Mouse (Mus musculus): Measurements from ENCODE around the gene Hist1h2bk.
"Not testable (repeated sequence)": the region's sequence is repeated elsewhere in the genome, so short reads cannot be mapped to it uniquely, and the experiment has no call there.

The Hist1h2bk gene

GRCm38 (mm10) chr13:22040464-22041141, 4.9 kb downstream of the Hist1h2bk start:
- DNase-seq (ENCODE audit: low spot score): peak; percentile 55

DNA sequence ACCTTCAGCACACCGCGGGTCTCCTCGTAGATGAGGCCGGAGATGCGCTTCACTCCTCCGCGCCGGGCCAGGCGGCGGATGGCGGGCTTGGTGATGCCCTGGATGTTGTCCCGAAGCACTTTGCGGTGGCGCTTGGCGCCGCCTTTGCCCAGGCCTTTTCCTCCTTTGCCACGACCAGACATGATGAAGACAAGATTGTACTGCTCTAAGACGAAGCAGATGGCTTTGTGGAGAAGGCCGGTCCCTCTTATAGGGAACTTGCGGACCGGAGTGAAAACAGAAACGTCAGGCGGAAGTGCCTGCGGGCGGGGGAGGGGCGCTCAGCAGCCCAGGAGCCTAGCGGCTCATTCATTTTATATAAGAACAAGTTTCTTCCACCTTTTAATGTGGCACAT, 5.5 kb downstream of the Hist1h2bk start, which contains the start of gene Hist1h4i:
Gene Hist1h4i (minus strand): TSS at position 221 of the 395 bp plus-strand sequence.
- DNase-seq (ENCODE audit: low spot score): peak; percentile 95

GRCm38 (mm10) chr13:22041651-22042567, 6.2 kb downstream of the Hist1h2bk start:
- DNase-seq (ENCODE audit: low spot score): peak; percentile 55

DNA sequence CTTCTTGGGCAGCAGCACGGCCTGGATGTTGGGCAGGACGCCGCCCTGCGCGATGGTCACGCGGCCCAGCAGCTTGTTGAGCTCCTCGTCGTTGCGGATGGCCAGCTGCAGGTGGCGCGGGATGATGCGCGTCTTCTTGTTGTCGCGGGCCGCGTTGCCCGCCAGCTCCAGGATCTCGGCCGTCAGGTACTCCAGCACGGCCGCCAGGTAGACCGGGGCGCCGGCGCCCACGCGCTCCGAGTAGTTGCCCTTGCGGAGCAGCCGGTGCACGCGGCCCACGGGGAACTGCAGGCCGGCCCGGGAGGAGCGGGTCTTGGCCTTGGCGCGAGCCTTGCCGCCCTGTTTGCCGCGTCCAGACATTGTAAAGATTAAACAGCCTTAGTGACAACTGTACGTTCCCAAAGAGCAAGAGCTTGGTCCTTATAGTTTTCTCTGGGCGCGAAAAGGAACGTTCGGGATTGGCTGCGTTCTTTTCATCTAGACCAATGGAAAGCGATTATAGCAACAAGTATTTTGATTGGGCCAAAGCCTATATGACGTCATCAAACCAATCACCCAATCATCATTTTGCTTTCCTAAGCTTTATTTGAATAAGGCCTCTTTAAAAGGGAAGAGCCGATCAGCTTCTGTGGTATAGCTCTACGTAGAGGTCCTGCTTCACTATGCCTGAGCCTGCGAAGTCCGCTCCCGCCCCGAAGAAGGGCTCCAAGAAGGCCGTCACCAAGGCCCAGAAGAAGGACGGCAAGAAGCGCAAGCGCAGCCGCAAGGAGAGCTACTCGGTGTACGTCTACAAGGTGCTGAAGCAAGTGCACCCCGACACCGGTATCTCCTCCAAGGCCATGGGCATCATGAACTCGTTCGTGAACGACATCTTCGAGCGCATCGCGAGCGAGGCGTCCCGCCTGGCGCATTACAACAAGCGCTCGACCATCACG, 7.2 kb downstream of the Hist1h2bk start, which contains the start of the genes Hist1h2ag and Hist1h2bj:
Gene Hist1h2ag (minus strand): TSS at position 377 of the 935 bp plus-strand sequence.
Gene Hist1h2bj (plus strand): TSS at position 647 of the 935 bp plus-strand sequence.
- DNase-seq (ENCODE audit: low spot score): peak; percentile 100

DNA sequence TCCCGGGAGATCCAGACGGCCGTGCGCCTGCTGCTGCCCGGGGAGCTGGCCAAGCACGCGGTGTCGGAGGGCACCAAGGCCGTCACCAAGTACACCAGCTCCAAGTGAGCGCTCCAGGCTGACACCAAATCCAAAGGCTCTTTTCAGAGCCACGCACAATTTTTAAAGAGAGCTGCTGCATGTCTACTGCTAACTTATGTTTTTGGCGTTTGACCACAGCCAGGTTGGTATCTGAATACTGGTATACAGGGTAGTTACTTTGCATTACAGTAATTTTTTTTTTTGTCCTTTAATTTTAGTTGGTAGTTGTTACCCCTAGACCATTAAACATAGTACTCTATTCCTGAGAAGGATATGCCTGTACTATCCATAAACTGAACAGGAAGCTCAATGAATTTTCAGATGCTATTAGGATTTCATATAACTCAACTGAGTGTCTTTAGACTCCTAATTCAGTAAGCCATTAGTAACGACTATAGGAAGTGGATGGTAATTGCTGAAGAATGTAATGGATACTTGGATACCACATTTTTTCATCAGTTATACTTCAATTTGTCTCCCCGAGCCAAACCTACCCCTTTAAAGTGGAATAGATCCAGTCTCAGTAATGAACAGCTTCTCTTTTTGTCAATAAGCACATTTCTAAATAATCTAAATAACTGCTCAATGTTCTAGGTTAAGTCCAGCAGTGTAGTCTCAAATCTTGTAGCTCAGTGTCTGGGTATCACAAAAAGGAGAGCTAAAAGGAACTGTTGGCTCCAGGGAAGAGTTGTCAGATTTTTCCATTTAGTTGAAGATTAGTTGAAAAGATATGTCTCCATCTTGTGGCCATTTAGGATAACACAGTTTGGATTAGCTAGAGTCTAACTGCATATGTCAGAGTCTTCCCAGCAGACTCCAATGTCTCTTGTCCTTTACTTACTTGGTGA, 8.1 kb downstream of the Hist1h2bk start:
- DNase-seq (ENCODE audit: low spot score): peak; percentile 86

GRCm38 (mm10) chr13:22044432-22045155, 8.9 kb downstream of the Hist1h2bk start:
- no peak for DNase-seq (ENCODE audit: low spot score)

- DNase-seq (ENCODE audit: low spot score): no peak
Measured at GRCm38 (mm10) chr13:22045311-22045710, 9.6 kb downstream of the Hist1h2bk start.

DNA sequence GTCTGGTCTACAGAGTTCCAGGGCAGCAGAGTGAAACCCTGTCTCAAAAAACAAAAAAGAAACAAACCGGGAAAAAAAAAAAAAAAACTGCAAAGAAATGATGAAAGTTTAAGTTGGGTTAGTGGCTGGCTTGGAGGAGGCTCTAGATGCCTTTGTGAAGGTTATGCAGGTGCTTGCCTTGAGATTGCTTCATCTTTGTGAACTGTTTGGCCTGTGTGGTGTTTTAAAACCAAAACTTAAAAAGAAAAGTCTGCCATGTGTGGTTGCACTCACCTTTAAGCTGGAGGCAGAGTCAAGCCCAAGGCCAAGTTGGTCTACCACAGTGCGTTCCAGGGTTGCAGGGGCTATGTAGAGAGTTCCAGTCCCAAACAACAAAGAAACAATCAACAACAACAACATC, 13.4 kb downstream of the Hist1h2bk start:
- DNase-seq (ENCODE audit: low spot score): no peak

DNA sequence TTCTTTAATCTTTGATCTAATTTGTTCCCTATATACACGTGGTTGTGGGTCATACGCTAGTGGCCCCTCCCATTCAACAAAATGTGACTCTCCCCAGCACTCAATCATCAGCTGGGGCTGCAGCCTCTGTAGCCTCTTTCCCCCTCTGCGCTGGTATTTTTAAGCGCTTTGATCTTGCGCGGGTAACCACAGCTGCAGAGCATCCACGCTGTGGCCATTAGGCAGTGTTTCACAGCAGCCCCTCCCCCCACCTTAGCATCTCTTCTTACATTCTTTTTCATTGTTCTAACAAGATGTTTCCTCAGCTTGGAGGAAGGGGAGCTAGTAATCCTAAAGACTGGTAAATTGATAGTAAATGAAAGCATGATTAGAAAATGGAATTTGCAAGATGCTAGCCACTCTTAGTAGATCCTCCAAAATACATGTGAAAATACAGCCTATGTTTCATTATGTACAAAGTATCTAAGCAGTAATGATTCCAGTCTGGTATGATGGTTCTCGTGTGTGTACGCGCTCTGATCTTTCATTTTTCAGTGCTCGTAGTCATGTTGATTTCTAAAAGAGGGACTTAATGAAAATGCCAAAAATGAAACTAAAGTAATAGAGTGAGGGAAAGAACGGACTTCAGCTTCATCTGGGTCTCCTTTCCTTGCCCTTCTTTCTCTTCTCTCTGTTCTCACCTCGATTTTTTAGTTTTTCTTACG, 14.2 kb downstream of the Hist1h2bk start:
- peak; percentile 81 for DNase-seq (ENCODE audit: low spot score)

DNA sequence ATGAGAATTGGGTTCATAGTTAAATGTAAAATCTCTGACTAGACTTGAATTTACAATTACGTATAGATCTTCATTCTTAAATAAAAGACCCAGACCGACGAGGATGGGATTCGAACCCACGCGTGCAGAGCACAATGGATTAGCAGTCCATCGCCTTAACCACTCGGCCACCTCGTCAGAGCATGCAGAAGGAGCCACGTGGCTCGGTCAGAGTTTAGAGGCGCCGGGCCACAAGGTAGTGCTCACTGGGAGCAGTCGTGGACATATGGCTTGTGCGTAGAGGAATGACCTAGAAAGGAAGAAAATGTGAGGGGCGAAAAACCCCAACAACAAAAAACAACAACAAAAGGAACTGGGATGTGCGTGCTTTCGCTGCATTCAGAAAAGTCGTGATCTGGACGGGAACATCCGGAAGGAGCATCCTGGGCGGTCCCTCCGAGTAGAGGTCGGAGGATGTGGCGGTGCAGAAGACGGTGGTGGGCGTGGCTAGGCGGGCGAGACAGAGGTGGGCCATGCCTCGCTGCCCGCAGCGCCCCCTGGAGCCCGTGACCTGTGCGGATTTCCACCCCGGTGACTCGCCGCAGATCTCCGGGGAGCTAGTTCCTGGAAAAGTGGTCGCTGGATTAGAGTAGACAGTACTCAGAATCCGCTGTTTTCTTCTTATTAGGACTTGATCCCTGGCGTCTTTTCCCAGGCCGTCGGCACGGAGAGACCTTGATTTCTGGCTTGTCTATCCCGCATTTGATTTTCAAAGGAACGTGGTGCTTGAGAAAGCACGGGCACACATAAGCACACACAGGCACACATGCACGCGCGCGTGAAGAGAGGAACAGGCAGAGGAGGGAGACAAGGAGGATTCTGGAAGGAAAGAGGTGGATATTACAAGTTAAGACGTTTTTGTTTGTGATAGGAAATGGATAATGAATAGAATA, 15.2 kb downstream of the Hist1h2bk start:
- peak; percentile 96 for DNase-seq (ENCODE audit: low spot score)

- DNase-seq (ENCODE audit: low spot score): no peak
Measured at GRCm38 (mm10) chr13:22051523-22051859, 15.8 kb downstream of the Hist1h2bk start.

DNA sequence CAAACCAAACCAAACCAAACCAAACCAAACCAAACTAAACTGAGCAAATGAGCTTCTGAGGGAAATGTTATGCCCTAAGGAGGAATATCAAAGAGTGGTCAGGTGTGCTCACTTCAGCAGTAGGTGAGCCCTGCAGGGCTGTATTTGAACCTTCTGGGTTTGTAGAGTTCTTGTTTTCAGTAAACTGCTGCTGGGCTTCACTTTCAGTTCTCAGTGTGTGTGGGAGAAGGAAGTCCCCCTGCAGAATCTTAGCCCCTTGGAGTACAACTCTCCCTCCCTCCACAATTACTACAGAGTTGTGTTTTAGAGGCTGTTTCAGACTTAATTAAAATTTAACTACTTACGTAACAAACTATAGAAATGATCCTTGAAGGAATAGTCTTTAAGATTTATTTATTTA, 18.1 kb downstream of the Hist1h2bk start:
- no peak for DNase-seq (ENCODE audit: low spot score)

DNA sequence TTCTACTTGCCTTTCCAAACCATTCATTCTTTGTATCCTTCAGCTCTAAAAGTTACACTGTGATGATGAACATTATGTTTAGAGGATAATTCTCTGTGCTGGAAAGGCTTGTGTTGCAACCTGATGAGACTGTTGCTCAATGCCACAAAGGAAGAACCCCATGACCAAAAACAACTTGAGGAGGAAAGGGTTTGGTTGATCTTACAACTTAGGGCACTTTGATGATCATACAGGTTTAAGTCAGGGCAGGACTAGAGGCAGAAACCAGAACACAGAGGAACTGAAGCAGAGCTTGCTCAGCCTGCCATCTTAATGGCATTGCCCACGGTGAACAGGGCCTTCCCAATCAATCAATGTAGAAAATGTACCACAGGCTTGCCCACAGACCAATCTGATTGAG, 25.8 kb downstream of the Hist1h2bk start:
- no peak for DNase-seq (ENCODE audit: low spot score)

DNA sequence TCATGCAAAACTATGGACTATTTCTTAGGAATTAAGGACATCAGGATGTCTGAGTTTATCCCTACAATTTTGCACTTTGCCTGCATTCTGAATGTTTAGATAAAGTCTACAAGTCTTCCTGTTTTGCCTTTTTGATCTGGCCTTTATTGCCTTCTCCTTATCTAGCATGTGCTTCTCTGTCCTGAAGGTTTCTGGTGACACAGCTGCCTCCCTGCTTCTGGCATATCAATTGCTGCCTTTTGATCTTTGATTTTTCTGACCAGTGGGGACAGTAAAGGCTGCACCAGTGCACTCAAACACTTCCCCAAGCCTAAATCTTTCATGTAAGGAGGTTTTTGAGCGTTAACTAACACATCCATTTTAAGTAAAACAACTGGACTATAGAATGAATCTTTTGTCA, 27.8 kb downstream of the Hist1h2bk start:
- DNase-seq (ENCODE audit: low spot score): no peak

GRCm38 (mm10) chr13:22084140-22084539, 48.5 kb downstream of the Hist1h2bk start, which contains the start of gene Vmn1r188:
TSS of gene Vmn1r188 (plus strand) at chr13:22084440.
- DNase-seq (ENCODE audit: low spot score): not testable (repeated sequence)

Data from retina, embryonic 14.5 days (tissue).